Mouse (Mus musculus) brain, adult 2 months (tissue): ENCODE data around the gene Ptpn1.

Source experiments
- DNase-seq: peaks from one replicate; pipeline ENCODE4 v3.0.0; 2011; ENCODE audit warnings: low read depth, low spot score

Ptpn1 gene

DNA sequence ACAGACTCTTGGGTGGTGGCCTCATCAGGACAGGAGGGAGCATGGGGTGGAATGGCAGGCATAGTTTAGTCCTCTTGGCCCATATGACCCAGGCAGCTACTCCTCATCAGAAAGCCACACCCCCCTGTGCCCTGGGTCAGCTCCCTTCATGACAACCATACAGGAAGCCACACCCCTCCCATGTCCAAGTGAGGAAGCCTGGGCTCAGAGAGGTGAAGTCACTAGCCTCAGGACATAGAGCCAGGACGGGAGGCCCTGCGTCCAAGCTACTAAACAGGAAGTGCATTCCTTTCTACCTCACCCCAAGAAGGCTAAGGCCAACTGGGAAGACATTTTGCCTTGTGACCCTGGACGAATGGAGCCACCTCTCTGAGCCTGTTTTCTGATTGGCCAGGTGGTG is 73.8 kb downstream of the Ptpn1 start:
- DNase-seq, result no peak

DNA sequence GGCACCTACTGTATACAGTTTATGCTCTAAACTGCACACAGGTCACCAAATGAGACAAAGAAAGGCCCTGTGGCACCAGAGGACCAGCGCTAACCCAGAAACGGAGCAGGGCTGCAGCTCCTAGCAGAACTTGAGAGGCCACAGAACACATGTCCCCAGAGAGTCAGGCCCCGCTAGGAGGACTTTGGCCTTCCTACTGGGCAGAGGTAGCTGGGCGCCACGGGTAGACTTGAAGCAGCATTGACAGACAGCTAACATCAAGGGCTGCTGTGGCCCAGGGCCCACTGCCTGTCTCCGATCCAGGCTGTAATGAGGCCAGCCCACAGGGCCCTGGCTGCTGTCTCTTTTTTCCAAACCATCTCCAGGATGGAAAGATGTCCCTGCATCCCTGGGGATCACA is 74.6 kb downstream of the Ptpn1 start:
- DNase-seq, result no peak

DNA sequence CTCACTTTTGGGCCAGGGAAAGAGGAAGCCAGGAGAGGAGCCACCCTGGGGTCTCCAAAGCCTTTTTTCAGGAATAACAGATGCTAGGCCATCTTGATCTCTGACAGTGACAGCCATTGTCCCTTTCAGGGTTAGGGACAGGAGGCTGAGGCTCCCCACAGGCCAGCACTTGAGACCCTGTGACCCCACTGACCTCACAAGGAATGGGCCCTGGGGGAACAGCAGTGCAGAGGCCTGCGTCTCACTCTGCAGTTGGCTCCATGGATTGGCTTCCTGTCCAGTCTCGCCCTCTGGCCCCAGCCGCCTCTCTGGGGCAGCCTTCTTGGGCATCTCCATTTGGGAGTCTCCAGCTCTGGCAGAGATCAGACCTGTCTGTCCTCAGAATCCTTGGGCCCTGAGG is 76.3 kb downstream of the Ptpn1 start:
- no peak for DNase-seq

DNA sequence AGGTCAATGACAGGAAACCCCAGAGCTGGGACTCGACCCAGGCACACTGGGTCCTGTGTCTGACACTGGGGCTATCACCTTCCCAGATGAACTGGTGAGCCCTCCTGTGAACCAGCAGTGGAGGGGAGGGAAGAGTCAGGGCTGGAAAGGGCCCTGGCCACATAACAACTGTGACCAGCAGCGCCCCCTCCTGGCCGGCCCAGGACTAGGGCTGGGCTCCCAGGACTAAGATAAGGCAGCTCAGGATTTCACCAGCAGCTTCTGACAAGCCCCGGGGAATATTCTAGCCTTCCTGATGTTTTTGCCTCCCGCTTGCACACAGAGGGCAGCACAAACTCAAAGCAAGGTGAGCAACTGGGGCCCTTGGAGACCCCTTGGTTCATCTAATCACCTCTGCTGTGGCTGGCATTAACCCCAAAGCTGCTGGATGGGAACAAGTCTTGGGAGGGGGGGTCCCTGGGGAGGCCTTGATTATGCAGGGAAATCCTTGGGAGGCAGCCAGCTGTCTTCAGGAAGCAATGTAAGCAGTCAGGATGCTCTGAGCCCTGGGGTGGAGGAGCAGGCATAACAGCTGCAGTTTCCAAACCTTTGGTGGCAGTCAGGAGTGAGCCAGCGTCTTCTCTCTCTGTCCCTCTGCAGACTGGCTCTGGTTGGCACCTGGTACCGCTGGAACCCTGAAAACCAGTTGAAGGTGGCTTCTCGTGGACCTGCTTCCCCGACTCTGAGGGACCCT is 78.2 kb downstream of the Ptpn1 start, which contains the start of gene Ripor3:
Gene Ripor3 (minus strand): TSS at position 683 of the 733 bp plus-strand sequence.
- DNase-seq, result peak; percentile 35

DNA sequence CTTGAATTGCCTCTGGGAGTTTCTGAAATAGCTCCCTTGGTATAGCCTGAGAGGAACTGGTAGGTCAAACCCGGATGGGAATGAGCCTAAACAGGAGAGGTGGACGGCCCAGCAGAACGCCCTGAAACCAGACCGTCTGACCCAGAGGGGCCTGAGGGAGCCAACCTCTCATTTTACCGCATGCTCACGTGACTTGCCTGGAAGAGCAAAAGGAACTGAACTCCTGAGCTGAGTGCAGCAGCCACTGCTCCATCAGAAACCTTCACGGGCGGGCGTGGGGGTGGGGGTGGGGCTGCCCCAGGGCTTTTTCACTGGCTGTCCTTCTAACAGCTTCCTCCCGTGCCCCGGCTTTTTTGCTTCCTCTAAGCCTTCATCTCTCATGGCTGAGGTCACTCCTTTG is 79.0 kb downstream of the Ptpn1 start:
- DNase-seq, result no peak

DNA sequence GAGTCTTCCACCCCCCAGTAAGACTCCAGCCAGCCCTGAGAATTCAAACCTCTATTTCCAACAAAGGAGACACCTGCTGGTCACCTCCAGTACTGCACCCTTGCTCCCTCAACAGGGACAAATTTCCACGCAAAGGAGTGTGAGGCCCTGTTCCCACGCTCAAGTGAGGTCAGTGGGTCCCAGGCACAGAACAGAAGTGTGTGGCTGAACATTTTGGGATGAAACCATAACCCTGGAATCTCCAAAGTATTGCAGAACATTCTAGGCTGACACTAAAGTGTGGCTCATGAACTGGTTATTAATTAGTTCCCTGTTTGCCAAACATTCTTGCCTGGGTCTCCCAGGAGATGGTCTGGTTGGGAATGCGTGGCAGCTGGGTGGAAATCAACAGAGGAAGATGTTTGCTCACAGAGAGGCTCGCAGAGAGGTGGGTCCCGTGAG is 85.1 kb downstream of the Ptpn1 start:
- DNase-seq, result peak; percentile 66

DNA sequence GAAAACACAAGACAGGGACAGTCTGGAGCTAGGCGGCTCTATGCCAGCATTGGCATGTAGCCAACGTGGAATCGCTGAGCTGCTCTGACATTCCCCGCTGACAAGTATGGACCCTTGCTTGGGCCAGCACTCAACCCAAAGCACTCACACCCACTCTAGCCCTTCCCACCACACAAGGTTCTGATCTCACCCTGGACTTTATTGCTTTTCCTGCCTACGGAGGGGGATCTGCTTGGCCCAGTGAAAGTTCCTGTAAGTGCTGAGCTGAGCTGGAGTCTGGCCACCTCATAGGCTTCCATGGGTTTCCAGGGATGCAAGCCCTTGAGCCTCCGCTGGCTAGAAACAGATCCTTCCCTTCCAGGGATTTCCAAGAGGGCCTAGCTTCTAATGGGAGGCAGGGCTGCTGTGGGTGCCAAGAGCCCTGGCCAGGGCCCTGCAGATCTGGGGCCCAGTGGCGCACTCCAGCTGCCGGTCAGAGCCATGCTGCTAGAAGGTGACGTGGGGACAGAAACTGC is 87.4 kb downstream of the Ptpn1 start:
- peak; percentile 11 for DNase-seq

DNA sequence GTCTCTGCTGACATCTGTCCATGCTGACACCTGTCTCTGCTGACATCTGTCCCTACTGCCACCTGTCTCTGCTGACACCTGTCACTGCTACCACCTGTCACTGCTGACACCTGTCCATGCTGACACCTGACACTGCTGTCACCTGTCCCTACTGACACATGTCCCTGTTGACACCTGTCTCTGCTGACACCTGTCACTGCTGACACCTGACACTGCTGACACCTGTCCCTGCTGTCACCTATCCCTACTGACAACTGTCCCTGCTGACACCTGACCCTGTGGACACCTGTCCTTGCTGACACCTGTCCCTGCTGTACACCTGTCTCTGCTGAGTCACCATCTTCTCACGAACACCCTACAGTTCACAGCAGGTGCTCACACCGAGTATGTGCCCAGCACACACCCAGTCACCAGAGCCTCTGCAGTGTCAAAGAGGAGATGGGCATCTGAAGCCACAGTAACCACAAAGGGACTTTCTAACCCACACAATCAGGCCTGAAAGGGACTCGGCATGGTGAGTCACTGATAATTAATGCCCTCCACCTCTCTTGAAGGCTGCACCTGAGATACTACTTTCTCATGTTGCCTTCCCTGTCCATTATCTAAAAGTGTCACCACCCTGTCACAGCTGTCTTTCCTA is 92.0 kb downstream of the Ptpn1 start:
- no peak for DNase-seq

DNA sequence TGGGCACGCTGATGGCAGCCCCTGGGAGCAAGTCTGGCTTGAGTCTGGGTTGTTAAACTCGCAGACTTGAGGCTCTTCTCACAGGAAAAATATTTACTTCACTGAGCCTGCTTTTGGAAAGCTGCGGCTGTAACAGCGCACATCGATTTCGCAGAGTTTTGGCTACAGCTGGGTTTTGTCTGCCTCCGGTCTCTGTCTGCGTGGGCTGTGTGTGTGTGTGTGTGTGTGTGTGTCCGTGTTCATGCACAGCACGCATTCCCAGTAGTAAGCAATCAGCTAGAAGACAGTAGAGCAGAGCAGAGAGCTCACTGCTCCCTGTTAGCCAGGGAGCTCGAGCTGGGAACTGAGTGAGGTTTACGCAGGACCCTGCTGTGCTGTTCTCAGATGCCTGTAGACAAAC is 93.3 kb downstream of the Ptpn1 start:
- peak; percentile 83 for DNase-seq

DNA sequence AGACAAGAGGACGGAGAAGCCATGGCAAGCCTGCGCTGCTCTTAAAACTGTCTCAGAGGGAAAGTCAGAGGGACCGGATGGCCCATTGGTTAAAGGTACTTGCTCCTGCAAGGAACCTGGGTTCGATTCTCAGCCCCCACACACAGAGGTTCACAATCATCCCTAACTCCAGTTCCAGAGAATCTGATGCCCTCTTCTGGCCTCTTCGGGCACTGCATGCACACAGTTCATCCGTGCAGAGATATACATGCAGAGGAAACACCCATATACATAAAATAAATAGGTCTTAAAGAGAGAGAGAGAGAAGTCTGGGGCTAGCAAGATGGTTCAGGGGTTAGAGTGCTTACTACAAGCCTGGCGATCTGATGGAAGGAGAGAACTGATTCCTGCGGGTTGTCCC is 94.0 kb downstream of the Ptpn1 start:
- DNase-seq, result no peak

DNA sequence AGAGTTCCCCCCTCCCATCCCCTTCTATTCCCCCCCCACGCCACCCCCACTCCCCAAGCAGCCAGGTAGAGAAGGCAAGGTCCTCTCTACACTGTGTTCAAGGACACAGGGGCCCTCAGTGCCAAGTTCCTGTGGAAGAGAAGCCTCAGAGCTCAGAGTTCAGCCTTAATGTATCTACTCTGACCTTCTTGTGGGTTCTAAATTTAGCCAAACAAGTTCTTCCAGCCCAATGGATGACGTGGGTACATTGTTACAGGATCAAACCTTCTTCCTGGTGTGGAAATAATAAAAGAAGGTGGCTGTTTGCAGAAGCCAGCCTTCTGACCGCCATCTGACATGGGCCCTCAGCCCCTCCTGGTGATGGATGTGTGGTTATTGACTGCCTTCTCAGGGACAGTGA is 94.6 kb downstream of the Ptpn1 start:
- no peak for DNase-seq

DNA sequence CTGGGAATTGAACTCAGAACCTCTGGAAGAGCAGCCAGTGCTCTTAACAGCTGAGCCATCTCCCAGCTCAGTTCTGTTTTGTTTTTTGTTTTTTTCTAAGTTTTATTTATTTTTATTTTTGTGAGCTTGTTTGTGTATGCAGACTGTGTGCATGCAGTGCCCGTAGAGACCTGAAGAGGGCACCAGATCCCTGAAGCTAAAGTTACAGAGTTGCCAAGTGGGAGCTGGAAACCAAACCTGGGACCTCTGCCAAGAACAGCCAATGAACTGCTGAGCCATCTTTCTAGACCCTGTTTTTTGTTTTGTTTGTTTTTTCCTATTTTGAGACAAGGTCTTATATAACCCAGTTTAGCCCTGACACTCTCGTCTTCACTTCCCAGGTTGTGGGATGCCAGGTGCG is 96.5 kb downstream of the Ptpn1 start:
- no peak for DNase-seq
